Mouse (Mus musculus): ENCODE results near the gene Mmp28. TPM values are rescaled to one million over a fixed set of nuclear protein-coding genes. Genes with fewer than 3 reads are reported as not detected.

Gene Mmp28
- polyA plus RNA-seq, 1 experiment from 2014 or later = 0.88 TPM

DNA sequence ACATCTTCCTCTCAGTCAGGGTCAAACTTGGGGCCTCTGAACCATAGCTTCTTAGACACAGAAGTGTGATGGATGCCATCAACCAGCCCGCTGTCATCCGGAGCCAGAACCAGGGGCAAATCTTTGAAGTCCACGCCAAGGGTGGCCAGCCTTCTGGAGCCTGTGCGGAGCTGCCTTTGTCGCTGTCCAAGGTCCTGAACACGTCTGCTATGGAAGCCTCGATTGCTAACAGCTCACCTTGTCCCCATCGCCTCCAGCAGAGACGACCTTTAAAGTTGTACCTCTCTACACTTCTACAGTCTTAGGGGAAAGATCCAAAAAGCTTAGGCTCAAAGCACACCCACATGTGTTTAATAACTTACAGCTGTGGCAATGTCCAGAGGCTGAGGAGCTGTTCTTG, 41.6 kb downstream of the Mmp28 start:
- Histone ChIP-seq H3K4me3 (ENCODE audit: low read depth, low read length) (no peak overlapping the region), H3K27me3 (replicated peaks; ENCODE audit: control insufficient read depth, insufficient read depth, low read length) (peaks cover 36% of the 10 kb centered on the region), H3K4me1 (replicated peaks; ENCODE audit: control insufficient read depth, insufficient read depth, low read length) (no peaks in the 10 kb centered on the region), H3K27ac (ENCODE audit: low read depth, low read length) (no peak overlapping the region), H3K36me3 (ENCODE audit: control insufficient read depth, insufficient read depth, low read length) (no peaks in the 10 kb centered on the region), H3K4me2 (no peak overlapping the region), H3K9me3 (ENCODE audit: control insufficient read depth, low read length) (no peaks in the 10 kb centered on the region), H3K9ac (ENCODE audit: low read depth, low read length) (no peak overlapping the region)
- no peak for ATAC-seq (replicated peaks; ENCODE audit: low FRiP score)
- 4% methylated on average over 9 of the region's 9 CpGs for WGBS
- DNase-seq (ENCODE audit: low spot score) = peak; percentile 73

DNA sequence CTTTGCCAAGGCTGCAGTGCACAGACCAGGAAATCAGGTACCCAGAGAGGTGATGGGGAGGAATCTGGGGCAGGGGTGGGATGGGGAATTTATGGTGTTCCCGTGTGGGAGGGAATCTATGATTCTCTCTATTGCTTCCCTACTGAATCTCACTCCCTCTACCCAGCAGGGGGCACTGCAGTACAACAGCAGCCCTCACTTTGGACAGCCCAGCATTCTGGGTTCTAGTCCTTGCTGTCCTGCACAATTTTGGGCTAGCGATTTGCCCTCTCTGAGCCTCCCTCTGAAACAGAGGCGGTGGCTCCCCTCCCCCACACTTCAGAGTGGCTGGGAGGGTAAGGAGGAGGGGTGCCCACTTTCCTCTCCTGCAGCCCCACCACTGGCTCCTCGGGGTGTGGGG, 42.5 kb downstream of the Mmp28 start:
- Histone ChIP-seq H3K36me3 (ENCODE audit: control insufficient read depth, insufficient read depth, low read length) (no peaks in the 10 kb centered on the region), H3K4me2 (no peak overlapping the region), H3K27ac (ENCODE audit: low read depth, low read length) (no peak overlapping the region), H3K9me3 (ENCODE audit: control insufficient read depth, low read length) (no peaks in the 10 kb centered on the region), H3K9ac (ENCODE audit: low read depth, low read length) (no peak overlapping the region), H3K27me3 (replicated peaks; ENCODE audit: control insufficient read depth, insufficient read depth, low read length) (peaks cover 36% of the 10 kb centered on the region), H3K4me1 (replicated peaks; ENCODE audit: control insufficient read depth, insufficient read depth, low read length) (no peaks in the 10 kb centered on the region), H3K4me3 (ENCODE audit: low read depth, low read length) (no peak overlapping the region)
- 36% methylated on average over 4 of the region's 4 CpGs for WGBS
- DNase-seq (ENCODE audit: low spot score) = no peak
- no peak for ATAC-seq (replicated peaks; ENCODE audit: low FRiP score)

DNA sequence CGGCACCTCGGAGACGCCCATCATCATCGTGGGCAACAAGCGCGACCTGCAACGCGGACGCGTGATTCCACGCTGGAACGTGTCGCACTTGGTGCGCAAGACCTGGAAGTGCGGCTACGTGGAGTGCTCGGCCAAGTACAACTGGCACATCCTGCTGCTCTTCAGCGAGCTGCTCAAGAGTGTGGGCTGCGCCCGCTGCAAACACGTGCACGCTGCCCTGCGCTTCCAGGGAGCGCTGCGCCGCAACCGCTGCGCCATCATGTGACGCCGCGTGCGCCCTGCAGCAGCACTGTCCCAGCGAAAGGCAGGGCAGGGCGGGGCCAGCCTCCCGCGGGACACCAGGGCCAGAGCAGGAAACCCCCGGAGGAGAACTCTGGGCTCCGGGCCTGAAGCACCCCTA, 44.3 kb downstream of the Mmp28 start:
- DNase-seq (ENCODE audit: low spot score) (no peak), ATAC-seq (replicated peaks; ENCODE audit: low FRiP score) (no peak)
- Histone ChIP-seq H3K27me3 (replicated peaks; ENCODE audit: control insufficient read depth, insufficient read depth, low read length) (peaks cover 38% of the 10 kb centered on the region), H3K9me3 (ENCODE audit: control insufficient read depth, low read length) (no peaks in the 10 kb centered on the region), H3K9ac (ENCODE audit: low read depth, low read length) (no peak overlapping the region), H3K4me3 (ENCODE audit: low read depth, low read length) (no peak overlapping the region), H3K36me3 (ENCODE audit: control insufficient read depth, insufficient read depth, low read length) (no peaks in the 10 kb centered on the region), H3K27ac (ENCODE audit: low read depth, low read length) (no peak overlapping the region), H3K4me2 (peak overlapping the region; percentile 33; the same call in 1 of the 2 replicates), H3K4me1 (replicated peaks; ENCODE audit: control insufficient read depth, insufficient read depth, low read length) (no peaks in the 10 kb centered on the region)
- 6% methylated on average over 38 of the region's 38 CpGs for WGBS

DNA sequence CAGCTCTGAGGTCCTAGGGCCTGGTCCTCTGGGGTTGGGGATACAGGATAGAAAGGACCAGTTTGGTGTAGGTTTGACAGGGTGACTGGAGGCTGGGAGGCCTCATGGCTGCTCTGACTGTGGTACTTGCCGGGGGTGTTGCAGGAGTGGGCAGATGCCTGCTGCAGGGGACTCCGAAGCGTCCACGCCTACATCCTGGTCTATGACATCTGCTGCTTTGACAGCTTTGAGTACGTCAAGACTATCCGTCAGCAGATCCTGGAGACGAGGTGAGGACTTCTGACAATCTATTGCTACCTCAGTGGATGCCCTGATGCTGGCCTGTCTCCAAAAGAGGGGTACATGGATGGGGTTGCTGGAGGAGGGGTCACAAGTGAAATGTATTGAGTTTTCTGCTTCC, 45.2 kb downstream of the Mmp28 start:
- H3K4me3 ChIP-seq (ENCODE audit: low read depth, low read length) = no peak overlapping the region
- H3K27me3 ChIP-seq (replicated peaks; ENCODE audit: control insufficient read depth, insufficient read depth, low read length) = peaks cover 41% of the 10 kb centered on the region
- no peak for DNase-seq (ENCODE audit: low spot score)

DNA sequence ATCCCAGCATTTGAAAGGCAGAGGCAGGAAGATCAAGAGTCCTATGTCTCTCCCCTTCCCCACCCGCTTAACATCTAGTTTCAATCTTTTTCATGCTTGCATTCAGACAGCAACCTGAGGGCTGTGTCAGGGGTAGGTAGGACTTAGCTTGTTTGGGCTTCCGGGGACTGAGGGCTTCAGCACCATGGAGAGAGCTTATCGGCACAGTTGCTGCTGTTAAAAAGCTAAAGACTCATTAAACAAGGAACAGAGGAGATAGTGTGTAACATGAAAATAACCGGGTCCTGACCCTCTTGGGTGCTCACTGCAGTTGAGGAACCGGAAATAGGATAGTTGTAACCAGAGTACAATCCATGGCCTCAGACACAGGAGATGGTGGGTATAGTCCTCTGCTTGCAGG, 45.8 kb downstream of the Mmp28 start:
- H3K4me1 ChIP-seq (replicated peaks; ENCODE audit: control insufficient read depth, insufficient read depth, low read length) = no peaks in the 10 kb centered on the region
- no peak overlapping the region for H3K4me2 ChIP-seq
- 10% methylated on average over 5 of the region's 5 CpGs for WGBS
- DNase-seq (ENCODE audit: low spot score) = peak; percentile 60
- H3K4me3 ChIP-seq (ENCODE audit: low read depth, low read length) = no peak overlapping the region
- H3K36me3 ChIP-seq (ENCODE audit: control insufficient read depth, insufficient read depth, low read length) = no peaks in the 10 kb centered on the region
- ATAC-seq (replicated peaks; ENCODE audit: low FRiP score) = no peak
- H3K9ac ChIP-seq (ENCODE audit: low read depth, low read length) = no peak overlapping the region
- peaks cover 45% of the 10 kb centered on the region for H3K27me3 ChIP-seq (replicated peaks; ENCODE audit: control insufficient read depth, insufficient read depth, low read length)
- no peak overlapping the region for H3K27ac ChIP-seq (ENCODE audit: low read depth, low read length)
- H3K9me3 ChIP-seq (ENCODE audit: control insufficient read depth, low read length) = no peaks in the 10 kb centered on the region

More for the DNA sequence above, 45.2 kb downstream of the Mmp28 start:
- H3K27ac ChIP-seq (ENCODE audit: low read depth, low read length) = no peak overlapping the region
- WGBS = 67% methylated on average over 7 of the region's 7 CpGs
- no peaks in the 10 kb centered on the region for H3K36me3 ChIP-seq (ENCODE audit: control insufficient read depth, insufficient read depth, low read length)
- no peaks in the 10 kb centered on the region for H3K9me3 ChIP-seq (ENCODE audit: control insufficient read depth, low read length)
- no peaks in the 10 kb centered on the region for H3K4me1 ChIP-seq (replicated peaks; ENCODE audit: control insufficient read depth, insufficient read depth, low read length)
- H3K4me2 ChIP-seq = no peak overlapping the region
- ATAC-seq (replicated peaks; ENCODE audit: low FRiP score) = no peak
- no peak overlapping the region for H3K9ac ChIP-seq (ENCODE audit: low read depth, low read length)

DNA sequence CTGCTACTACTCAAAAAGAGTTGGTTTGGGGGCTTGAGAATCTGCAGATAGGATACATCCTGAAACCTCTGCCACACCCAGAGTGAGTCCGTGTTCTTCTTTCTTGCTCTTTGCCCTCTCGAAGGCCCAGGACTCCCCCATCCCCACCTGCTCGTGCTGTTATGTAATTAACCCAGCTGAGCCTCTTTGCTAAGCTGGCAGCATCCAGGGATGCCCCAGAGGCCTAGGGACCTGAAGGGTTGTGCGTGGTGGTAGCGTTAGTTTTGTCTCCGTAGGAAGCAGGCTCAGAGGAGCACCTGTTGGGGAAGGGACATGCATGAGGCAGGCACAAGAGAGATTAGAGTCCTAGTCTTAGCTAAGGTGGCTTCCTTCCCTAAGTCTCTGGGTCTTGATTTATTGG, 52.4 kb downstream of the Mmp28 start:
- no peak for DNase-seq (ENCODE audit: low spot score)
- Histone ChIP-seq H3K27me3 (replicated peaks; ENCODE audit: control insufficient read depth, insufficient read depth, low read length) (peaks cover 43% of the 10 kb centered on the region), H3K9ac (ENCODE audit: low read depth, low read length) (no peak overlapping the region), H3K27ac (ENCODE audit: low read depth, low read length) (no peak overlapping the region), H3K4me1 (replicated peaks; ENCODE audit: control insufficient read depth, insufficient read depth, low read length) (peaks cover 4% of the 10 kb centered on the region), H3K9me3 (ENCODE audit: control insufficient read depth, low read length) (no peaks in the 10 kb centered on the region), H3K4me3 (ENCODE audit: low read depth, low read length) (no peak overlapping the region; the same call in 1 of the 2 replicates), H3K36me3 (ENCODE audit: control insufficient read depth, insufficient read depth, low read length) (no peaks in the 10 kb centered on the region), H3K4me2 (peak overlapping the region; percentile 75)
- WGBS = 43% methylated on average over 6 of the region's 6 CpGs
- no peak for ATAC-seq (replicated peaks; ENCODE audit: low FRiP score)

DNA sequence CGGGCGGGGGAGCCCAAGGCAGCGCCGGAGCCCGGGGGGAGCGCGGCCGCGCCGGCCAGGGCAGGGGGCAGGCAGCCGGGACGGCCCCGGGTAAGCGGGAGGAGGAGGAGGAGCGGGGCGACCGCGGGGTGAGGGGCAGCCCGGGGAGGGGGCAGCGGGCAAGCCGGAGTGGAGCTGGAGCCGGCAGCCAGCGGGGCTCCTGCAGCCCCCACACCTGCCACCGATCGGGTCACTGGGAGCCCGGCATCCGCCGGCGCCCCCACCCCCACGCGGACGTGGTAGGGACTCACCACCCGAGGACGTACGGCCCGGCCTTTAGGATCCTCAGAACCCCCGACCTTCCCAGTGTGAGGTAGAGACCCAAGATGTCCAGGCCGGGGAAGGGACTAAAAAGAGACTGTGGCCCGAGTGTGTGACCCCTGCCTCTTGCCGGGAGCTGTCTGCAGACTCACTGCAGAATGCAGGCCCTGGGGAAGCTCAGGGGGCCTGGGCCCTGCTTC, 53.0 kb downstream of the Mmp28 start:
- no peak for ATAC-seq (replicated peaks; ENCODE audit: low FRiP score)
- peak overlapping the region; percentile 62; the same call in 1 of the 2 replicates for H3K9ac ChIP-seq (ENCODE audit: low read depth, low read length)
- WGBS = 5% methylated on average over 31 of the region's 40 CpGs

DNA sequence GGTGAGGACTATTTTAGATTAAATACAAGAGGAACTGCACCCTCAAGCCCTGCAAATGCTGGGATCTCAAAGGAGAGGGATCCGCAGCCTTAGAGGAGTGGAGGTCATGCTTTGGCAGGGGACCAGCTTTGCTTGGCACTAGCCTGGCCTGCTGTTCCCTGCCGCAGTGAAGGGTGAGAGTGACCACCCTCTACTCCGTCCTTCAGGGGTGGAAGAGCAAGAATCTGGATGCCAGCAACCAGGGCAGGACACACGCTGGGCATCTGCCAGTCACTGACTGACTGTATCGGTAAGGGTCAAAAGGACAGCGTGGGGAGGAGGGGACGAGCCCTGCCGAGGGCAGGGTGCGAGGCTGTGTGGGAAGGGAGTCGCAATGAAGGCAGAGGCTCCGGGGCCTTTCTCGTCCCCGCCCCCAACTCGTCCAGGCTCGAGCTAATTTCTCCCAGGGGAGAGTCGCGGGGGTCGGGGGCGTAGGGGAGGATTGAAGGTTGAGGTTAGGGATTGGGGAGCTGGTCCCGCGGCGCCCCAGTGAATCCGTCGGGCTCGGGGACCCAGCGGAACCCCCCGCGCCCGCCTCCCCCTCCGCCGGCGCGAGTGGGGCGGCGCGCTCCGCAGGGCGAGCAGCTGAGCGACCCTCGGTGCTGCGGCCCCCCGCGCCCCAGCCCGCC, 53.6 kb downstream of the Mmp28 start, which contains the start of gene Rasl10b:
Gene Rasl10b, plus strand, starts transcription at position 51 of the 668 bp plus-strand sequence.
- Histone ChIP-seq H3K4me2 (peak within 1 kb of the TSS; percentile 75), H3K9ac (ENCODE audit: low read depth, low read length) (peak within 1 kb of the TSS; percentile 62; the same call in 1 of the 2 replicates), H3K4me3 (ENCODE audit: low read depth, low read length) (peak within 1 kb of the TSS; percentile 72), H3K27me3 (replicated peaks; ENCODE audit: control insufficient read depth, insufficient read depth, low read length) (peaks cover 43% of the 10 kb centered on the region), H3K4me1 (replicated peaks; ENCODE audit: control insufficient read depth, insufficient read depth, low read length) (peaks cover 4% of the 10 kb centered on the region), H3K36me3 (ENCODE audit: control insufficient read depth, insufficient read depth, low read length) (0 out of 2 replicates have a peak, but pooled peaks cover under 1% of the 10 kb centered on the region), H3K27ac (ENCODE audit: low read depth, low read length) (no peak within 1 kb of the TSS), H3K9me3 (ENCODE audit: control insufficient read depth, low read length) (no peaks in the 10 kb centered on the region)
- ATAC-seq (replicated peaks; ENCODE audit: low FRiP score) = no peak
- peak; percentile 58 for DNase-seq (ENCODE audit: low spot score)
- 7% methylated on average over 26 of the region's 44 CpGs for WGBS

More for the DNA sequence above, 53.0 kb downstream of the Mmp28 start:
- Histone ChIP-seq H3K4me2 (peak overlapping the region; percentile 75), H3K9me3 (ENCODE audit: control insufficient read depth, low read length) (no peaks in the 10 kb centered on the region), H3K27me3 (replicated peaks; ENCODE audit: control insufficient read depth, insufficient read depth, low read length) (peaks cover 43% of the 10 kb centered on the region), H3K36me3 (ENCODE audit: control insufficient read depth, insufficient read depth, low read length) (no peaks in the 10 kb centered on the region), H3K4me3 (ENCODE audit: low read depth, low read length) (peak overlapping the region; percentile 72), H3K27ac (ENCODE audit: low read depth, low read length) (no peak overlapping the region), H3K4me1 (replicated peaks; ENCODE audit: control insufficient read depth, insufficient read depth, low read length) (peaks cover 4% of the 10 kb centered on the region)
- DNase-seq (ENCODE audit: low spot score) = no peak

DNA sequence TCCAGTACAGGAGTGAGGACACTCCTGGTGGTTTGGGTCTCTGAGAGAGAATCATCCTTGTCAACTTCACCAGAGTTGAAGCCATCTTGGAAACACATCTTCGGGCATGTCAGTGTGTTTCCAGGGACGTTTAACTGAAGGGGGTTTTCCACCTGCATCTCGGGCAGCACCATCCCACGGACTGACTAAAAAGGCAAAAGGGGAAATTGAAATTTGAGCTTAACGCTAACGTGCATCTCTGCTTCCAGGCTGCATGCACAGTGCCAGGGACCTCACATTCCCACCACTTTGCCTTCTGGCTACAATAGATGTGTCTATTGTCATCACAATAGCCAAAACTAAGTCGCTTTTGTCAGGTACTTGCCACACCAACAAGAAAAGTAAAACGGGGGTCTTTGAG, 54.6 kb downstream of the Mmp28 start:
- Histone ChIP-seq H3K36me3 (ENCODE audit: control insufficient read depth, insufficient read depth, low read length) (peaks cover 5% of the 10 kb centered on the region), H3K27ac (ENCODE audit: low read depth, low read length) (no peak overlapping the region), H3K27me3 (replicated peaks; ENCODE audit: control insufficient read depth, insufficient read depth, low read length) (peaks cover 38% of the 10 kb centered on the region), H3K4me1 (replicated peaks; ENCODE audit: control insufficient read depth, insufficient read depth, low read length) (peaks cover 4% of the 10 kb centered on the region), H3K9ac (ENCODE audit: low read depth, low read length) (no peak overlapping the region), H3K9me3 (ENCODE audit: control insufficient read depth, low read length) (no peaks in the 10 kb centered on the region), H3K4me2 (no peak overlapping the region), H3K4me3 (ENCODE audit: low read depth, low read length) (no peak overlapping the region)
- ATAC-seq (replicated peaks; ENCODE audit: low FRiP score) (no peak), DNase-seq (ENCODE audit: low spot score) (no peak)
- WGBS = 44% methylated on average over 8 of the region's 8 CpGs

Measured in liver, embryonic 11.5 days (tissue).